Mouse (Mus musculus) adrenal gland, adult 18-20 months (tissue): Measurements from ENCODE around the gene Rabggta. TPM values are rescaled to one million over a fixed set of nuclear protein-coding genes. Genes with fewer than 3 reads are reported as not detected.
A peak's percentile ranks its signal among the peaks of the same experiment; 100 is the strongest.

Experiments used
- DNase-seq, 2 experiments: peaks; one replicate each; pipeline ENCODE4 v3.0.0; 2021 to 2022; ENCODE audit warnings: low spot score in 2 of 2
- total RNA-seq, 2 experiments: library from RNA; stranded (reverse); gene quantifications; 1 replicate in 1 of 2; 2 replicates in 1 of 2; pipeline ENCODE4 v1.2.3; 2021

Gene Rabggta
- total RNA-seq, 2 experiments from 2014 or later, result 15.9 to 20.0 TPM

GRCm38 (mm10) chr14:55734869-55735268, 12.8 kb upstream of the Rabggta start:
- no peak for DNase-seq

GRCm38 (mm10) chr14:55733889-55734288, 11.8 kb upstream of the Rabggta start:
- no peak for DNase-seq

- DNase-seq, result no peak
These were observed 8.5 kb upstream of the Rabggta start for GRCm38 (mm10) chr14:55730531-55731032.

- no peak for DNase-seq
These were observed 8.1 kb upstream of the Rabggta start for GRCm38 (mm10) chr14:55730116-55730515.

- no peak for DNase-seq
These were observed 6.0 kb upstream of the Rabggta start for GRCm38 (mm10) chr14:55727889-55728685.

GRCm38 (mm10) chr14:55726261-55726660, 4.2 kb upstream of the Rabggta start:
- no peak for DNase-seq

GRCm38 (mm10) chr14:55724411-55724871, 2.4 kb upstream of the Rabggta start:
- peak in 1 of 2 experiments; percentile 40 for DNase-seq

GRCm38 (mm10) chr14:55723433-55723832, 1.4 kb upstream of the Rabggta start:
- DNase-seq, result no peak

GRCm38 (mm10) chr14:55722438-55722945, 429 bp upstream of the Rabggta start:
- no peak for DNase-seq

GRCm38 (mm10) chr14:55721076-55721475, 987 bp downstream of the Rabggta start:
- no peak for DNase-seq

- no peak for DNase-seq
These were observed 1.4 kb downstream of the Rabggta start for GRCm38 (mm10) chr14:55720666-55721065.

GRCm38 (mm10) chr14:55719737-55720136, 2.3 kb downstream of the Rabggta start:
- no peak for DNase-seq

GRCm38 (mm10) chr14:55716884-55717283, 5.2 kb downstream of the Rabggta start:
- no peak for DNase-seq

GRCm38 (mm10) chr14:55716271-55716670, 5.8 kb downstream of the Rabggta start:
- no peak for DNase-seq

GRCm38 (mm10) chr14:55714893-55715292, 7.2 kb downstream of the Rabggta start:
- DNase-seq, result no peak

GRCm38 (mm10) chr14:55713729-55714122, 8.3 kb downstream of the Rabggta start, which contains the start of gene Tgm1:
Tgm1 (minus strand) TSS chr14:55713926.
- no peak for DNase-seq

GRCm38 (mm10) chr14:55713007-55713728, 8.9 kb downstream of the Rabggta start:
- no peak for DNase-seq

- no peak for DNase-seq
These were observed 10.3 kb downstream of the Rabggta start for GRCm38 (mm10) chr14:55711786-55712185.

- no peak for DNase-seq
These were observed 12.6 kb downstream of the Rabggta start for GRCm38 (mm10) chr14:55709509-55709908.

- DNase-seq, result no peak
These were observed 14.7 kb downstream of the Rabggta start for GRCm38 (mm10) chr14:55707397-55707796.

- no peak for DNase-seq
These were observed 15.9 kb downstream of the Rabggta start for GRCm38 (mm10) chr14:55706051-55706600.
